Comparison of ENCODE assay signal across 8 mouse cellular contexts in the genomic region with DNA sequence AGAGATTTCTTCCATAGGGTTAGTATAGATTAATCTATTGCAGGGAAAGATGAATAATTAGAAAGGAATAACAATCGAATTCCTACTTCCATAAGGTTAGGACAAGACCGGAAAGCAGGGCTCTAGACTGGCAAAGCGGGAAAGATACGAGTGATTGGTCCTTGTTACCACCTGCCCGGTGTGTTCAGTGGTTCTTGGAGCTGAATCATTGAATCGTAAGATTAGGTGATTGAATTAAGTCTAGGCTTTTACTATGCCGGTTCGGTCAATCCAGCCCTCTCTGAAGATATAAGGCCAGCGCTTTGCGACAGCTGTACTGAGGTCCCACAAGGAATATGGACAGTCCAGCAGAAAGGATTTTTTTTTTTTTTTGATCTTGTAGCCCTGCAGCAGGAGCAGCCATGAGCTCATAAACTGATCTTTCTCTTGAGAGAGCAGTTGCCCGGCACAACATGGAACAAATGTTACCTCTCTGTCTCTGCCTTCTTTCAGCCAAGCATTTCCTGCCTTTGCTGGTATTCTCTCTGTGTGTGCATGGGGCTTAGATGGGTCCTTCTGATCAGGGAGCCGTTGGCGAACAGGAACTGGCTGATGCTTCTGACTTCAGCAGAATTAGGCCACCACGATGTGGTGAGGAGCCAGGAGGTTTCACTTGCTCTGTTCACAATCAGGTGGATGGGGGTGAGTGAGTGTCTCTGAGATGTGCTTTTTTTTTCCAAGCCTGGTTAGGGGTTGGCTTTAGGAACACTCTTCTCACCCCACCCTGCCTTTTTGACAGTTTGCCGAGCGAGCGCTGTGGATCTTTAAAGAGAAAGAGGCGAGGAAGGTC. TPM values are rescaled to one million over a fixed set of nuclear protein-coding genes. Genes with fewer than 3 reads are reported as not detected.
DNase-seq lines count a peak whose midpoint lies in the region; ATAC-seq lines count a peak whose summit lies in the region.

No protein-coding gene starts in this region.

- peak; percentile 93 for DNase-seq in heart, adult 11 months
- no peak for DNase-seq in heart, postnatal 36 days
- DNase-seq in thymus, postnatal 0 days (ENCODE audit: low spot score): peak; percentile 84
- DNase-seq in gastrocnemius, postnatal 4 days (ENCODE audit: low spot score in 2 of 2): no peak
- DNase-seq in layer of hippocampus, postnatal 14 days (ENCODE audit: low spot score in 2 of 2): no peak

- no peaks in the 10 kb centered on the region for H3K27me3 ChIP-seq in forebrain, embryonic 13.5 days

- peak overlapping the region; percentile 74; the same call in 1 of the 2 replicates for H3K9ac ChIP-seq in forebrain, embryonic 13.5 days

- H3K36me3 ChIP-seq in forebrain, embryonic 13.5 days (ENCODE audit: poor library complexity, severe bottlenecking): no peaks in the 10 kb centered on the region

- intact Hi-C loops in heart, postnatal 36 days (cut with DNase I): loop anchor here (2.0 kb wide), 1 partner anchor 15 kb away; no protein-coding TSS in a partner anchor

- WGBS in forebrain, embryonic 13.5 days: 77% methylated on average over 18 of the region's 18 CpGs

- peak overlapping the region; percentile 69 for H3K4me2 ChIP-seq in forebrain, embryonic 13.5 days

- peak; percentile 16 for ATAC-seq in CD4-positive, CD25-positive, alpha-beta regulatory T cell, adult 4 months
- ATAC-seq in forebrain, embryonic 13.5 days: no peak
- ATAC-seq in megakaryocyte, adult 5-6 weeks (ENCODE audit: poor library complexity, severe bottlenecking): peak; percentile 27

- peaks cover 40% of the 10 kb centered on the region for H3K4me1 ChIP-seq in forebrain, embryonic 13.5 days

- H3K4me3 ChIP-seq in forebrain, embryonic 13.5 days: no peak overlapping the region

- peak overlapping the region; percentile 95 for H3K27ac ChIP-seq in forebrain, embryonic 13.5 days

- H3K9me3 ChIP-seq in forebrain, embryonic 13.5 days (replicated peaks): no peaks in the 10 kb centered on the region

RNA-seq across cellular contexts. Expression of gene Itpkb, which starts 35.9 kb away (rescaled TPM):
- 10 to 100 TPM; 55.1 to 60.7 TPM for total RNA-seq in heart, postnatal 36 days (2021)
- polyA plus RNA-seq in CD4-positive, CD25-positive, alpha-beta regulatory T cell, adult 4 months (2017; shearing (Covaris generic)): 10 to 100 TPM; 54.6 to 56.7 TPM
- 2.3 and 2.5 TPM in 2 replicates for polyA plus RNA-seq in forebrain, embryonic 13.5 days (2015; fragmentation: Nextera tagmentation; extraction: Ambion mirVana)
- 11.5 and 12.9 TPM in 2 replicates for total RNA-seq in megakaryocyte, adult 5-6 weeks (2015)
- 10.9 and 13.6 TPM in 2 replicates for total RNA-seq in megakaryocyte, adult 5-6 weeks (2017)
- 12.4 and 17.6 TPM in 2 replicates for polyA plus RNA-seq in thymus, postnatal 0 days (2015; fragmentation: Nextera tagmentation; extraction: Ambion mirVana)
- 10 to 100 TPM; 43.3 to 46.1 TPM for total RNA-seq in gastrocnemius, postnatal 4 days (2021)
- 10 to 100 TPM; 18.4 to 22.3 TPM for total RNA-seq in layer of hippocampus, postnatal 14 days (2021)

Comparison
In these comparisons a context has a peak if more than half of its experiments do, and no peak if none do; other contexts are left out.
1. DNase-seq: peak in heart, adult 11 months (single experiment) and thymus, postnatal 0 days (single experiment); none in heart, postnatal 36 days (0 of 2), gastrocnemius, postnatal 4 days (0 of 2) and layer of hippocampus, postnatal 14 days (0 of 2).